Mouse (Mus musculus) B cell, adult 62 days (primary cell): ENCODE results near the gene H2al1b. TPM values are rescaled to one million over a fixed set of nuclear protein-coding genes. Genes with fewer than 3 reads are reported as not detected.

Experiments
- total RNA-seq: library from RNA; stranded (reverse); gene quantifications from 4 replicates; pipeline ENCODE4 v1.2.4, GENCODE M21; 2023

Gene H2al1b
- not detected in 4 replicates for total RNA-seq

DNA sequence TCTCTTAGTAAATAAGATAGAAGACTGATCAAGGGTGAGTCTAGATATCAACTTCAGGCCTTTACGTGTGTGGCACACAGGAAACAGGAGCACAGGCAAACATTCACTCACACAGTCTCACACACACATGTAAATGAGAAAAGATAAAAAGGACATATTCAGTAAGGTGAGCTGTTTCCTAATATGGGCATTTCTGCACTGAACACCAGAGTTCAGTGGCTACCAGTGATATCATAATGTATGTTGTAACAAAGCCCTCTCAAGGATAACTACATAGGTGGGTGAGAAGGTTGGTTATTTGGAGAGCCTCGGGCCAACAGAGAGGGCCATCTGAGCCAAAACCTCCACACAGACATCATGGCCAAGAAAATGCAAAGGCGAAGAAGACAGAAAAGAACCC is at the start of gene H2al1b:
Gene H2al1b, plus strand, starts transcription at position 301 of the 400 bp plus-strand sequence.

DNA sequence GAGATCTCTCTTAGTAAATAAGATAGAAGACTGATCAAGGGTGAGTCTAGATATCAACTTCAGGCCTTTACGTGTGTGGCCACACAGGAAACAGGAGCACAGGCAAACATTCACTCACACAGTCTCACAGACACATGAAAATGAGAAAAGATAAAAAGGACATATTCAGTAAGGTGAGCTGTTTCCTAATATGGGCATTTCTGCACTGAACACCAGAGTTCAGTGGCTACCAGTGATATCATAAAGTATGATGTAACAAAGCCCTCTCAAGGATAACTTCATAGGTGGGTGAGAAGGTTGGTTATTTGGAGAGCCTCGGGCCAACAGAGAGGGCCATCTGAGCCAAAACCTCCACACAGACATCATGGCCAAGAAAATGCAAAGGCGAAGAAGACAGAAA is 3.3 kb upstream of the H2al1b start, which contains the start of gene H2al1a:
Gene H2al1a, plus strand, starts transcription at position 301 of the 400 bp plus-strand sequence.

DNA sequence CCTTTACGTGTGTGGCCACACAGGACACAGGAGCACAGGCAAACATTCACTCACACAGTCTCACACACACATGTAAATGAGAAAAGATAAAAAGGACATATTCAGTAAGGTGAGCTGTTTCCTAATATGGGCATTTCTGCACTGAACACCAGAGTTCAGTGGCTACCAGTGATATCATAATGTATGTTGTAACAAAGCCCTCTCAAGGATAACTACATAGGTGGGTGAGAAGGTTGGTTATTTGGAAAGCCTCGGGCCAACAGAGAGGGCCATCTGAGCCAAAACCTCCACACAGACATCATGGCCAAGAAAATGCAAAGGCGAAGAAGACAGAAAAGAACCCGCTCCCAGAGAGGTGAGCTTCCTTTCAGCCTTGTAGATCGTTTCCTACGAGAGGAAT is 3.1 kb downstream of the H2al1b start, which contains the start of gene H2al1c:
Gene H2al1c, plus strand, starts transcription at position 301 of the 400 bp plus-strand sequence.

DNA sequence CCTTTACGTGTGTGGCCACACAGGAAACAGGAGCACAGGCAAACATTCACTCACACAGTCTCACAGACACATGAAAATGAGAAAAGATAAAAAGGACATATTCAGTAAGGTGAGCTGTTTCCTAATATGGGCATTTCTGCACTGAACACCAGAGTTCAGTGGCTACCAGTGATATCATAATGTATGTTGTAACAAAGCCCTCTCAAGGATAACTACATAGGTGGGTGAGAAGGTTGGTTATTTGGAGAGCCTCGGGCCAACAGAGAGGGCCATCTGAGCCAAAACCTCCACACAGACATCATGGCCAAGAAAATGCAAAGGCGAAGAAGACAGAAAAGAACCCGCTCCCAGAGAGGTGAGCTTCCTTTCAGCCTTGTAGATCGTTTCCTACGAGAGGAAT is 6.3 kb downstream of the H2al1b start, which contains the start of gene H2al1d:
Gene H2al1d, plus strand, starts transcription at position 301 of the 400 bp plus-strand sequence.

DNA sequence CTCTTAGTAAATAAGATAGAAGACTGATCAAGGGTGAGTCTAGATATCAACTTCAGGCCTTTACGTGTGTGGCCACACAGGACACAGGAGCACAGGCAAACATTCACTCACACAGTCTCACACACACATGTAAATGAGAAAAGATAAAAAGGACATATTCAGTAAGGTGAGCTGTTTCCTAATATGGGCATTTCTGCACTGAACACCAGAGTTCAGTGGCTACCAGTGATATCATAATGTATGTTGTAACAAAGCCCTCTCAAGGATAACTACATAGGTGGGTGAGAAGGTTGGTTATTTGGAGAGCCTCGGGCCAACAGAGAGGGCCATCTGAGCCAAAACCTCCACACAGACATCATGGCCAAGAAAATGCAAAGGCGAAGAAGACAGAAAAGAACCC is 9.4 kb downstream of the H2al1b start, which contains the start of gene H2al1e:
Gene H2al1e, plus strand, starts transcription at position 301 of the 400 bp plus-strand sequence.

DNA sequence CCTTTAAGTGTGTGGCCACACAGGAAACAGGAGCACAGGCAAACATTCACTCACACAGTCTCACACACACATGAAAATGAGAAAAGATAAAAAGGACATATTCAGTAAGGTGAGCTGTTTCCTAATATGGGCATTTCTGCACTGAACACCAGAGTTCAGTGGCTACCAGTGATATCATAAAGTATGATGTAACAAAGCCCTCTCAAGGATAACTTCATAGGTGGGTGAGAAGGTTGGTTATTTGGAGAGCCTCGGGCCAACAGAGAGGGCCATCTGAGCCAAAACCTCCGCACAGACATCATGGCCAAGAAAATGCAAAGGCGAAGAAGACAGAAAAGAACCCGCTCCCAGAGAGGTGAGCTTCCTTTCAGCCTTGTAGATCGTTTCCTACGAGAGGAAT is 12.6 kb downstream of the H2al1b start, which contains the start of gene H2al1f:
Gene H2al1f, plus strand, starts transcription at position 301 of the 400 bp plus-strand sequence.

DNA sequence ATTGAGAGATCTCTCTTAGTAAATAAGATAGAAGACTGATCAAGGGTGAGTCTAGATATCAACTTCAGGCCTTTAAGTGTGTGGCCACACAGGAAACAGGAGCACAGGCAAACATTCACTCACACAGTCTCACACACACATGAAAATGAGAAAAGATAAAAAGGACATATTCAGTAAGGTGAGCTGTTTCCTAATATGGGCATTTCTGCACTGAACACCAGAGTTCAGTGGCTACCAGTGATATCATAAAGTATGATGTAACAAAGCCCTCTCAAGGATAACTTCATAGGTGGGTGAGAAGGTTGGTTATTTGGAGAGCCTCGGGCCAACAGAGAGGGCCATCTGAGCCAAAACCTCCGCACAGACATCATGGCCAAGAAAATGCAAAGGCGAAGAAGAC is 15.7 kb downstream of the H2al1b start, which contains the start of gene H2al1g:
Gene H2al1g, plus strand, starts transcription at position 301 of the 400 bp plus-strand sequence.

DNA sequence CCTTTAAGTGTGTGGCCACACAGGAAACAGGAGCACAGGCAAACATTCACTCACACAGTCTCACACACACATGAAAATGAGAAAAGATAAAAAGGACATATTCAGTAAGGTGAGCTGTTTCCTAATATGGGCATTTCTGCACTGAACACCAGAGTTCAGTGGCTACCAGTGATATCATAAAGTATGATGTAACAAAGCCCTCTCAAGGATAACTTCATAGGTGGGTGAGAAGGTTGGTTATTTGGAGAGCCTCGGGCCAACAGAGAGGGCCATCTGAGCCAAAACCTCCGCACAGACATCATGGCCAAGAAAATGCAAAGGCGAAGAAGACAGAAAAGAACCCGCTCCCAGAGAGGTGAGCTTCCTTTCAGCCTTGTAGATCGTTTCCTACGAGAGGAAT is 19.0 kb downstream of the H2al1b start, which contains the start of gene H2al1h:
Gene H2al1h, plus strand, starts transcription at position 301 of the 400 bp plus-strand sequence.

DNA sequence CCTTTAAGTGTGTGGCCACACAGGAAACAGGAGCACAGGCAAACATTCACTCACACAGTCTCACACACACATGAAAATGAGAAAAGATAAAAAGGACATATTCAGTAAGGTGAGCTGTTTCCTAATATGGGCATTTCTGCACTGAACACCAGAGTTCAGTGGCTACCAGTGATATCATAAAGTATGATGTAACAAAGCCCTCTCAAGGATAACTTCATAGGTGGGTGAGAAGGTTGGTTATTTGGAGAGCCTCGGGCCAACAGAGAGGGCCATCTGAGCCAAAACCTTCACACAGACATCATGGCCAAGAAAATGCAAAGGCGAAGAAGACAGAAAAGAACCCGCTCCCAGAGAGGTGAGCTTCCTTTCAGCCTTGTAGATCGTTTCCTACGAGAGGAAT is 22.1 kb downstream of the H2al1b start, which contains the start of gene H2al1i:
Gene H2al1i, plus strand, starts transcription at position 301 of the 400 bp plus-strand sequence.

DNA sequence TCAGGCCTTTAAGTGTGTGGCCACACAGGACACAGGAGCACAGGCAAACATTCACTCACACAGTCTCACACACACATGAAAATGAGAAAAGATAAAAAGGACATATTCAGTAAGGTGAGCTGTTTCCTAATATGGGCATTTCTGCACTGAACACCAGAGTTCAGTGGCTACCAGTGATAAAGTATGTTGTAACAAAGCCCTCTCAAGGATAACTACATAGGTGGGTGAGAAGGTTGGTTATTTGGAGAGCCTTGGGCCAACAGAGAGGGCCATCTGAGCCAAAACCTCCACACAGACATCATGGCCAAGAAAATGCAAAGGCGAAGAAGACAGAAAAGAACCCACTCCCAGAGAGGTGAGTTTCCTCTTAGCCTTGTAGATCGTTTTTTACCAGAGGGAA is 25.3 kb downstream of the H2al1b start, which contains the start of gene H2al1j:
Gene H2al1j, plus strand, starts transcription at position 301 of the 400 bp plus-strand sequence.

Other genes starting within 250 kb of the H2al1b start
- not detected in 4 replicates for gene H2al1a, start 3.2 kb upstream of the H2al1b start, total RNA-seq
- gene H2al1c, start 3.2 kb downstream of the H2al1b start, total RNA-seq: not detected in 4 replicates
- not detected in 4 replicates for gene H2al1d, start 6.4 kb downstream of the H2al1b start, total RNA-seq
- gene H2al1e, start 9.5 kb downstream of the H2al1b start, total RNA-seq: not detected in 4 replicates
- not detected in 4 replicates for gene H2al1f, start 12.7 kb downstream of the H2al1b start, total RNA-seq
- not detected in 4 replicates for gene H2al1g, start 15.8 kb downstream of the H2al1b start, total RNA-seq
- not detected in 4 replicates for gene H2al1h, start 19.1 kb downstream of the H2al1b start, total RNA-seq
- gene H2al1i, start 22.2 kb downstream of the H2al1b start, total RNA-seq: not detected in 4 replicates
- gene H2al1j, start 25.4 kb downstream of the H2al1b start, total RNA-seq: not detected in 4 replicates